Mouse (Mus musculus) liver, adult 2 months (tissue): Measurements from ENCODE around the gene Rhbdd1.

Experiments
- CTCF ChIP-seq: fragments of 200-500 bp; IDR thresholded peaks from 2 replicates; pipeline ENCODE4 v1.5.1; 2011; ENCODE audit warnings: low read depth, low read length, control low read depth
- POLR2A ChIP-seq: fragments of 200-500 bp; IDR thresholded peaks from 2 replicates; pipeline ENCODE4 v1.6.1; 2011; ENCODE audit warnings: low read length, control low read depth; ENCODE audit not compliant: insufficient read depth; ENCODE audit errors: extremely low read depth

DNA sequence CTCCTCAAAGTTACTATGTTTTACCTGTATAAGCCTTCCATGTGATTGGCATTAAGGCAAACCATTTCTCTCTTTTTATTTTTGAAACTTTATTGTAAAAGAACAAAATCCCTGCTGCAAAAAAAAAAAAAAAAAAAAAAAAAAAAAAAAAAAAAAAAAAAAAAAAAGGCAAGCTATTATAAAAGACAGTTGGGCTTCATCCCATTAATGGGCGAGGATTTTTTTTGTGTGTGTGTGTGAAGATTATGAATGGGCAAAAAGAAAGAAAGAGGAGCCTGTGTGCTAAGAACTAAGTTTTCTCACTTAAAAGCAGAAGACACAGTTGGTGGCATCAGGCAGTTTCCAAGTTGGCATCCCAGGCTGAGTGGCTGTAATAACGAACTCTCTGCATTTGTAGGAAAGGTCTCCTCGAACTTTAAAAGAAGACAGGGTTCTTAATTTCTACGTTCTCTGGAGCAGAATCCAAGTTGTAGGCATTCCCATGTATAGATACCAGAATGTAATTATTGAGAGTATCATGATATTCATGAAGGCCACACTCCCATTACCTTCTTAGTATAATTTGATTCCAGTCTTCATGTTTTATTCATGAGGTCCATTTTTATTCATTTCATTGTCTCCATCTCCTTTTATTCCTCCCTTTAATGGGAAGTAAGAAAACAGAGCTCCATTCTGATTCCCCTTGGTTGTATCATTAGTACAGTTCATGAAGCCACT lies 13.1 kb downstream of the Rhbdd1 start:
- TF ChIP-seq CTCF (no peak), POLR2A (no peak)
